Mouse (Mus musculus): ENCODE measurements around the gene Srcap.

DNA sequence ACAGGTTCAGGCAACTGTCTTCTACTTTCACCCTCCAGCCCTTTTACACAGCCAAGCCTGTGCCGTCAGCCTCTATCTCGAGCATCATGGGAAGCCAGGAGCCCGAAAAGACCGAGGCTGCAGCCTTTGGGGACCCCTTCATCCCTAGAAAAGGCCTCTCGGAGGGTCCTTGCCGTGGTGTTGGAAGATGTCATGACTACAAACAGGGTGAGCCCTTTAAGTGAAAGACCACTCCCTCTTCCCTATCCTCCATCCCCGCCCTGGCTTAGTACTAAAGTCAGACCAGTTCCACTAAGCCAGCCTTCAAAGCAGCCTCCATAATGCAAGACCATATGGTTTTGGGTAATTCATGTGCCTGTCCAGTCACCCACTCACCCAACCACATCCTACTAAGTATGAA lies 39.7 kb upstream of the Srcap start:
- TF ChIP-seq CTCF (conservative IDR thresholded peaks at IDR 0.05; ENCODE audit: insufficient read depth, insufficient read length, low read depth, low read length) (no peak), POLR2A (IDR thresholded peaks at IDR 0.05; ENCODE audit: low read depth, low read length) (no peak)
